Mouse (Mus musculus) ES-Bruce4 (cell line): ENCODE data around the gene Dll4. TPM values are rescaled to one million over a fixed set of nuclear protein-coding genes. Genes with fewer than 3 reads are reported as not detected.

Experiments
- H3K27ac ChIP-seq: 2 replicates; pipeline ENCODE4 v1.5.1; 2012; ENCODE audit warnings: low read length, inconsistent platforms; ENCODE audit not compliant: insufficient read depth
- H3K27me3 ChIP-seq: 2 replicates; pipeline ENCODE4 v1.6.1; 2012; ENCODE audit warnings: mild to moderate bottlenecking, low read length, inconsistent platforms; ENCODE audit not compliant: control insufficient read depth, poor library complexity, insufficient read depth, severe bottlenecking
- H3K36me3 ChIP-seq: 2 replicates; pipeline ENCODE4 v1.6.1; 2012; ENCODE audit warnings: inconsistent platforms, mild to moderate bottlenecking, low read length, moderate library complexity; ENCODE audit not compliant: control insufficient read depth, poor library complexity, insufficient read depth, severe bottlenecking
- H3K4me1 ChIP-seq: one replicate; pipeline ENCODE4 v1.8.1; 2011; ENCODE audit warnings: low read length; ENCODE audit not compliant: control insufficient read depth, insufficient read depth
- H3K4me3 ChIP-seq: 2 replicates; pipeline ENCODE4 v1.5.1; 2011; ENCODE audit warnings: low read depth, mild to moderate bottlenecking, low read length
- H3K9ac ChIP-seq: 2 replicates; pipeline ENCODE4 v1.6.1; 2012; ENCODE audit warnings: low read depth, mild to moderate bottlenecking, inconsistent platforms; ENCODE audit not compliant: poor library complexity, severe bottlenecking
- H3K9me3 ChIP-seq: replicated peaks from 2 replicates; pipeline ENCODE4 v1.6.1; 2012; ENCODE audit warnings: mild to moderate bottlenecking, low read length, inconsistent platforms; ENCODE audit not compliant: control insufficient read depth, poor library complexity, insufficient read depth, severe bottlenecking
- CTCF ChIP-seq: IDR thresholded peaks from one replicate; pipeline ENCODE4 v1.8.1; 2011; ENCODE audit warnings: low read depth, low read length
- EP300 ChIP-seq: IDR thresholded peaks from 2 replicates; pipeline ENCODE4 v1.6.1; 2011; ENCODE audit warnings: low read depth, low read length; ENCODE audit not compliant: insufficient read depth
- POLR2A ChIP-seq: IDR thresholded peaks from one replicate; pipeline ENCODE4 v1.8.1; 2011; ENCODE audit warnings: low read length; ENCODE audit not compliant: insufficient read depth
- polyA plus RNA-seq: library from polyadenylated mRNA; stranded (reverse); fragments of >200 nt; gene quantifications from 2 replicates; pipeline ENCODE4 v1.2.4, GENCODE M21; 2011; ENCODE audit warnings: low read depth; ENCODE audit not compliant: missing spikeins, insufficient read depth, insufficient read length

Dll4 gene
- polyA plus RNA-seq, 1 experiment, result not detected

DNA sequence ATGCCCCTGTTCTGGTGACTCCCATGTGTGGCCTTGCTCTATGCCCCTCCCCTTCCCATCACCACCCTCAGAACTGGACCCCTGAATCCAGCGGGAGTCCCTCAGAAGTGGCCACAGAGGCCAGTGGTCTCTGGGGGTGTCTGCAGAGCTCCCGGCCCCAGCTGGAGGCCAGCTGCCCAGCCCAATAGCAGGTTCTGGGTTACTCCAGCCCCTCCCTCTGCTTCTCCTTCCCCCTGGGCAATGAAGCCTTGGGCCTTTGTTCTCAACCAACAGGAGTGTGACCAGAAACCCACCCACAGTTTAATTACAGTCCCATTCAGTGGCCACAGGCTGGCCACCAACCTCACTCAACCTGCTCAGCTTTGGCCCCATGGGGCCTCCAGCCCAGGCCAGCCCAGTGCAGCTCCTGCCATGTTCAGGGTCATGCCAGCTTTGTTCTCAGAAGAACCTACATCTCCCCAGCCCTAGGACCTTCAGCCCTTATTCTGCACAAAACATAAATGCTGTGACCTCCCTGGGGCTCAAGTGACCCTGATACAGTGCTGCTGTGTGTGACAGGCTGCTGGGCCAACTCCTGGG is 13.1 kb upstream of the Dll4 start:
- H3K4me1 ChIP-seq, result no peaks in the 10 kb centered on the region
- no peaks in the 10 kb centered on the region for H3K36me3 ChIP-seq
- no peak overlapping the region for H3K9ac ChIP-seq
- no peaks in the 10 kb centered on the region for H3K9me3 ChIP-seq
- no peaks in the 10 kb centered on the region for H3K27me3 ChIP-seq
- no peak overlapping the region for H3K4me3 ChIP-seq
- no peak for TF ChIP-seq CTCF
- no peak for TF ChIP-seq EP300
- no peak for TF ChIP-seq POLR2A
- no peak overlapping the region for H3K27ac ChIP-seq

DNA sequence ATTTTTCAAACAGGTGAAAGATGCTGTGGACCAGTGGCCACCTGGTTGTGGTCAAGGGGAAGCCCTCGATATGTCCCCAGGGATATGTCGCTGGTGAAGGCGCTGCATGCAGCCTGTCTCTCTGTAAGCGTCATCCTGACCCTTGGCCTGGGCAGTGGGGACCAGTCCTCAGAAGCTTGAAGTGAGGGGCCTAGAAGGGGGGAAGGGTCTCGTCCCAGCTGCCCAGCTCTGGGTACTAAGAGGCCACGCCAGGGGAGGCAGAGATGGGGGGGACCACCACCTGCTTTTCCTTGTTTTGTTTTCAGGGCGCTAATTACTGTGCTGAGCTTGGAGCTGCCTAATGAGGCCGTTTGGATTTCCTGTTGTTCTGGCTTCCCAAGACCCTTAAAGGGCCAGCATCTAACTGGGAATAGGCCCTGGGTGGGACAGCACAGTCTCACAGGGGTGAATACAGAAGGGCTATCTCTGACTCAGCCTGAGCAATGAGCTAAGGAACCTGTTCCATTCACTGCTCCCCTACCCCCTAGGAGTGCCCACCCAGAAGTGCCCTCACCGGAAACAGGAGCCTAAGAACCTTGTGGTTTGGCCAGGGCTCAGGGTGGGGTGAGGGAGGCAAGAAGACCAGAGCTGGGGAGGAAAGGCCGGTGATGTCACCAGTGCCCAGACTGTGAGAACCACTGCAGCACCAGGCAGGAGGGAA is 11.7 kb upstream of the Dll4 start:
- H3K36me3 ChIP-seq, result no peaks in the 10 kb centered on the region
- H3K4me1 ChIP-seq, result no peaks in the 10 kb centered on the region
- TF ChIP-seq CTCF (no peak), EP300 (no peak), POLR2A (no peak)
- H3K4me3 ChIP-seq, result no peak overlapping the region
- H3K9me3 ChIP-seq, result no peaks in the 10 kb centered on the region
- no peak overlapping the region for H3K27ac ChIP-seq
- no peaks in the 10 kb centered on the region for H3K27me3 ChIP-seq
- no peak overlapping the region for H3K9ac ChIP-seq

DNA sequence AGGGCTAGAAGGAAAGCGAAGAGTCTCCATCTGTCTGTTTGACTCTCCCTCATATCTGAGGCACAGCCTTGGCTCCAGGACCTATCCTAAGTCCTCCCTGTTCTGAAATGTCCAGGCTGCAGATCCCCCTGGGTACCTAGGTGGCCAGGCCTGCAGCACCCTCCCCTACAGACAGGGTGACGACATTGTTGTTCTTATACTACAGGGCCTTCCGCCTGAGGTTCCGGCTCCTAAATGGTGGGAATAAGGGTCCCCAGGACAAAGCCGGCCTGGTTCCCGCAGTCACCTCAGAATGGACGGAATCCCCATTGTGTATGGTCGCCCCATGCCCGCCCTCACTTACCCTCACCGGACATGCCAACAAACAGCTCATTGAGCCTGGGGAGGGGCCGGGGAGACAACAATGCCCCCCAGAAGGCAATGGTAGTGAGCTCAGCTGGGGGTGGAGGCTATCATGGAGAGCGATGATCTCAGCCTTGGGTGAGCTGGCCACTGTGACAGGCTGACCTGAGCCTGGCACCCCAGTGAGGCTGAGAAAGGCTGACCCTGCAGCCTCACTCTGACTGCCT is 10.8 kb upstream of the Dll4 start:
- Histone ChIP-seq H3K27me3 (no peaks in the 10 kb centered on the region), H3K4me3 (no peak overlapping the region), H3K9me3 (no peaks in the 10 kb centered on the region)

DNA sequence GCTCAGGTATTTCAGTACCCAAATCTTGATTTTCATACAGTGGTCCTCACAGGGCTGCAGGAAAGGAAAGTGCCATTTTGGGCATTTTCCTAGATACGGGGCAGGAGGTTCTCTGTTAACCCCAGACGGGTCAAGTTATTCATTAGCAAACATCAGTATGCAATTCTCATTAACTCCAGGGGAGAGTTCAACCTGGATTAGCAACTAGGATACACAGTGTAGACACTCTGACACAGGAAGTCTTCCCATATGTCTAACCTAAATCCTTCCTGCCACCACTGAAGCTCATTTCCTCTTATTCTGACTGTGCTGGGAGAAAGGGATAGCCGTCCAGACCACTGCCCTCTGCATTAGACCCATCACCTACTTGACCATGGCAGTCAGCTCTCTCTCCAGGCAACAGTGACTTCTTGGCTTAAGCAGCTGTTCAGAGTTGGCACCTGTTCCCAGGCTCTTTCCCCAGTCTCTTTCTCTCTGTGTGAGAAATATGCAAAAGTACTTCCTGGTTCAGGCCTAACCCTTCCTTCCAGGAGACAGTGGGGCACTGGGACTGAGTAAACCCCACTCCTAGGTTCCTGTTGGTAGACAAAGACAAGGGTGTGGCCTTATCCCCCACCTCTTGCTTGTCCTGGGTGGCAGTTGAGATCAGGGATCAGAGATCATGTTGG is 7.4 kb upstream of the Dll4 start:
- H3K9ac ChIP-seq, result no peak overlapping the region

More for the DNA sequence above, 10.8 kb upstream of the Dll4 start:
- Histone ChIP-seq H3K36me3 (no peaks in the 10 kb centered on the region), H3K27ac (no peak overlapping the region), H3K9ac (no peak overlapping the region), H3K4me1 (no peaks in the 10 kb centered on the region)
- TF ChIP-seq POLR2A, result no peak

DNA sequence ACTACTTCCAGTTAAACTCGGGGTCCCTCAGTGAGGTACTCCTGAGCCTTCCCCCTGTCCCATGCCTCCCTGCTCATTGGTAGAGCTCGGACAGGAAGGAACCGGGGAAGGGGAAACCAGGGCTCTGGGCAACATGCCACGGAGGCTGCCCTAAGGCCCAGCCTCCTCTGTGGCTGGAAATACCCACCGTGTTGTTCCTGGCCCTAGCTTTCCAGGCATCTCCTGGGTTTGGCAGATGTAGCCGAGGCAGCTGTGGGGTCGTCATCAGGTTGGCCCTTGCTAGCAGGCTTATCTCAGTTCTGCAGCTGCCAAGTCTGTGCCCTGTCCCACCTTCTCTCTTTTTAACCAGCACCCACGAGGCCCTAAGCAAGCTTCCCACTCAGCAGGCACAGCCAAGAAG is 5.0 kb upstream of the Dll4 start:
- Histone ChIP-seq H3K27me3 (peaks cover 7% of the 10 kb centered on the region), H3K9ac (no peak overlapping the region), H3K9me3 (no peaks in the 10 kb centered on the region), H3K36me3 (no peaks in the 10 kb centered on the region), H3K4me3 (no peak overlapping the region), H3K27ac (no peak overlapping the region), H3K4me1 (peaks cover 1% of the 10 kb centered on the region)
- no peak for TF ChIP-seq EP300
- TF ChIP-seq CTCF, result no peak
- TF ChIP-seq POLR2A, result no peak

More for the DNA sequence above, 7.4 kb upstream of the Dll4 start:
- Histone ChIP-seq H3K9me3 (no peaks in the 10 kb centered on the region), H3K4me1 (peaks cover 1% of the 10 kb centered on the region), H3K27me3 (peaks cover under 1% of the 10 kb centered on the region; the same call in 1 of the 2 replicates), H3K27ac (no peak overlapping the region), H3K36me3 (no peaks in the 10 kb centered on the region), H3K4me3 (no peak overlapping the region)
- TF ChIP-seq CTCF (no peak), POLR2A (no peak), EP300 (no peak)
